Mouse (Mus musculus): ENCODE data around the gene Henmt1.
A peak's percentile ranks its signal among the peaks of the same experiment; 100 is the strongest.

The Henmt1 gene

GRCm38 (mm10) chr3:108939573-108939972, at the start of gene Henmt1:
Gene Henmt1, plus strand, starts transcription at chr3:108939873.
- no peak for DNase-seq

- DNase-seq, result no peak
Measured at GRCm38 (mm10) chr3:108889908-108890307, 49.8 kb upstream of the Henmt1 start, which contains the start of gene Fndc7. Gene Fndc7, minus strand, starts transcription at chr3:108890008.

- DNase-seq, result no peak
Measured at GRCm38 (mm10) chr3:108892080-108892479, 47.6 kb upstream of the Henmt1 start.

- no peak for DNase-seq
Measured at GRCm38 (mm10) chr3:108892914-108893313, 46.8 kb upstream of the Henmt1 start.

- DNase-seq, result no peak
Measured at GRCm38 (mm10) chr3:108898640-108899039, 41.0 kb upstream of the Henmt1 start.

GRCm38 (mm10) chr3:108900147-108900546, 39.5 kb upstream of the Henmt1 start:
- DNase-seq, result no peak

GRCm38 (mm10) chr3:108900681-108901080, 39.0 kb upstream of the Henmt1 start:
- no peak for DNase-seq

GRCm38 (mm10) chr3:108902038-108902437, 37.6 kb upstream of the Henmt1 start:
- no peak for DNase-seq

- DNase-seq, result no peak
Measured at GRCm38 (mm10) chr3:108902934-108903333, 36.7 kb upstream of the Henmt1 start.

GRCm38 (mm10) chr3:108910303-108911080, 29.2 kb upstream of the Henmt1 start:
- DNase-seq, result peak; percentile 29

- DNase-seq, result peak; percentile 73
Measured at GRCm38 (mm10) chr3:108911081-108911547, 28.6 kb upstream of the Henmt1 start.

- DNase-seq, result peak; percentile 98
Measured at GRCm38 (mm10) chr3:108911548-108912413, 27.9 kb upstream of the Henmt1 start, which contains the start of gene Prpf38b. Gene Prpf38b, minus strand, starts transcription at chr3:108911727.

GRCm38 (mm10) chr3:108915999-108916398, 23.7 kb upstream of the Henmt1 start:
- no peak for DNase-seq

- no peak for DNase-seq
Measured at GRCm38 (mm10) chr3:108916857-108917256, 22.8 kb upstream of the Henmt1 start.

- no peak for DNase-seq
Measured at GRCm38 (mm10) chr3:108917986-108918385, 21.7 kb upstream of the Henmt1 start.

GRCm38 (mm10) chr3:108918852-108919251, 20.8 kb upstream of the Henmt1 start:
- no peak for DNase-seq

- no peak for DNase-seq
Measured at GRCm38 (mm10) chr3:108920442-108921070, 19.1 kb upstream of the Henmt1 start.

- DNase-seq, result no peak
Measured at GRCm38 (mm10) chr3:108921822-108922221, 17.9 kb upstream of the Henmt1 start.

- DNase-seq, result no peak
Measured at GRCm38 (mm10) chr3:108925677-108926076, 14.0 kb upstream of the Henmt1 start.

GRCm38 (mm10) chr3:108926308-108926707, 13.4 kb upstream of the Henmt1 start:
- no peak for DNase-seq

- DNase-seq, result no peak
Measured at GRCm38 (mm10) chr3:108933557-108933956, 6.1 kb upstream of the Henmt1 start.

GRCm38 (mm10) chr3:108938691-108939090, 982 bp upstream of the Henmt1 start:
- DNase-seq, result no peak

Data from kidney, postnatal 10 days (tissue).